Mouse (Mus musculus): ENCODE measurements around the gene Rab37. TPM values are rescaled to one million over a fixed set of nuclear protein-coding genes. Genes with fewer than 3 reads are reported as not detected.
A peak's percentile ranks its signal among the peaks of the same experiment; 100 is the strongest.

The Rab37 gene
- polyA plus RNA-seq, 1 experiment, result 44.4 TPM

- WGBS, result 88% methylated on average over 5 of the region's 5 CpGs
- no peak for TF ChIP-seq CTCF (IDR thresholded peaks at IDR 0.05; ENCODE audit: borderline replicate concordance, insufficient read depth, low read depth, low read length)
- no peak for TF ChIP-seq POLR2A (IDR thresholded peaks at IDR 0.05; ENCODE audit: borderline replicate concordance, insufficient read depth, low read length)
- DNase-seq, result no peak
Measured at GRCm38 (mm10) chr11:115078680-115079079, 12.6 kb upstream of the Rab37 start.

DNA sequence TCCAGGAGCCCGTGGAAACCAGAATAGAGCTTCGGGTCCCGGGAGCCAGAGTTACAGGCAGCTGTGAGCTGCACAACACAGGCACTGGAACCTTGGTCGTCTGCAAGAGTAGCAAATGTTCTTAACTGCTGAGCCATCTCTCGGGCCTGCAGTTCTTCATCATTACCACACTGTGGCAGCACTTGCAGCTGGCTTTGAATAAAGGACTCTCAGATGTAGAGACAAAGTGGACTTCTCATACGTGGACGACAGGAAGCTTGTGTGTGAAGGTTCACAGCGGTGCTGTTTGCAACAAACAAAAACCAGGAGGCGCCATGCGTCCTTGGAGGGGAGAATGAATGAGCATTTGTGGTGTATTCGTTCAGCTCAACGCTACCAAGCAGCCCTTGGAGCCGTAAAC is 10.3 kb upstream of the Rab37 start:
- no peak overlapping the region for H3K4me3 ChIP-seq (replicated peaks; ENCODE audit: insufficient read depth, low read depth, low read length)
- peak; percentile 78 for DNase-seq
- no peaks in the 10 kb centered on the region for H3K27me3 ChIP-seq (ENCODE audit: control insufficient read depth, insufficient read depth, low read length)
- 34% methylated on average over 13 of the region's 13 CpGs for whole genome bisulfite sequencing
- TF ChIP-seq POLR2A (IDR thresholded peaks at IDR 0.05; ENCODE audit: borderline replicate concordance, insufficient read depth, low read length), result no peak
- peak; percentile 79 for TF ChIP-seq CTCF (IDR thresholded peaks at IDR 0.05; ENCODE audit: borderline replicate concordance, insufficient read depth, low read depth, low read length)
- H3K27ac ChIP-seq (ENCODE audit: insufficient read depth, low read length), result no peak overlapping the region
- H3K4me1 ChIP-seq (ENCODE audit: control insufficient read depth, insufficient read depth, low read length), result peaks cover 15% of the 10 kb centered on the region

More at GRCm38 (mm10) chr11:115078680-115079079, 12.6 kb upstream of the Rab37 start:
- Histone ChIP-seq H3K4me1 (ENCODE audit: control insufficient read depth, insufficient read depth, low read length) (peaks cover 2% of the 10 kb centered on the region; the same call in 1 of the 2 replicates), H3K27me3 (ENCODE audit: control insufficient read depth, insufficient read depth, low read length) (no peaks in the 10 kb centered on the region), H3K27ac (ENCODE audit: insufficient read depth, low read length) (no peak overlapping the region), H3K4me3 (replicated peaks; ENCODE audit: insufficient read depth, low read depth, low read length) (no peak overlapping the region)

GRCm38 (mm10) chr11:115081373-115081772 is 9.9 kb upstream of the Rab37 start:
- peaks cover 15% of the 10 kb centered on the region for H3K4me1 ChIP-seq (ENCODE audit: control insufficient read depth, insufficient read depth, low read length)

GRCm38 (mm10) chr11:115082196-115082595 is 9.0 kb upstream of the Rab37 start:
- DNase-seq, result no peak
- peaks cover 15% of the 10 kb centered on the region for H3K4me1 ChIP-seq (ENCODE audit: control insufficient read depth, insufficient read depth, low read length)
- no peak overlapping the region for H3K4me3 ChIP-seq (replicated peaks; ENCODE audit: insufficient read depth, low read depth, low read length)
- H3K27me3 ChIP-seq (ENCODE audit: control insufficient read depth, insufficient read depth, low read length), result no peaks in the 10 kb centered on the region
- no peak overlapping the region for H3K27ac ChIP-seq (ENCODE audit: insufficient read depth, low read length)
- no peak for TF ChIP-seq POLR2A (IDR thresholded peaks at IDR 0.05; ENCODE audit: borderline replicate concordance, insufficient read depth, low read length)
- TF ChIP-seq CTCF (IDR thresholded peaks at IDR 0.05; ENCODE audit: borderline replicate concordance, insufficient read depth, low read depth, low read length), result no peak
- 62% methylated on average over 6 of the region's 6 CpGs for WGBS

More at GRCm38 (mm10) chr11:115081373-115081772, 9.9 kb upstream of the Rab37 start:
- WGBS, result 65% methylated on average over 3 of the region's 3 CpGs
- DNase-seq, result no peak
- Histone ChIP-seq H3K4me3 (replicated peaks; ENCODE audit: insufficient read depth, low read depth, low read length) (no peak overlapping the region), H3K27ac (ENCODE audit: insufficient read depth, low read length) (no peak overlapping the region), H3K27me3 (ENCODE audit: control insufficient read depth, insufficient read depth, low read length) (no peaks in the 10 kb centered on the region)
- no peak for TF ChIP-seq POLR2A (IDR thresholded peaks at IDR 0.05; ENCODE audit: borderline replicate concordance, insufficient read depth, low read length)
- no peak; the same call in 1 of the 2 replicates for TF ChIP-seq CTCF (IDR thresholded peaks at IDR 0.05; ENCODE audit: borderline replicate concordance, insufficient read depth, low read depth, low read length)

DNA sequence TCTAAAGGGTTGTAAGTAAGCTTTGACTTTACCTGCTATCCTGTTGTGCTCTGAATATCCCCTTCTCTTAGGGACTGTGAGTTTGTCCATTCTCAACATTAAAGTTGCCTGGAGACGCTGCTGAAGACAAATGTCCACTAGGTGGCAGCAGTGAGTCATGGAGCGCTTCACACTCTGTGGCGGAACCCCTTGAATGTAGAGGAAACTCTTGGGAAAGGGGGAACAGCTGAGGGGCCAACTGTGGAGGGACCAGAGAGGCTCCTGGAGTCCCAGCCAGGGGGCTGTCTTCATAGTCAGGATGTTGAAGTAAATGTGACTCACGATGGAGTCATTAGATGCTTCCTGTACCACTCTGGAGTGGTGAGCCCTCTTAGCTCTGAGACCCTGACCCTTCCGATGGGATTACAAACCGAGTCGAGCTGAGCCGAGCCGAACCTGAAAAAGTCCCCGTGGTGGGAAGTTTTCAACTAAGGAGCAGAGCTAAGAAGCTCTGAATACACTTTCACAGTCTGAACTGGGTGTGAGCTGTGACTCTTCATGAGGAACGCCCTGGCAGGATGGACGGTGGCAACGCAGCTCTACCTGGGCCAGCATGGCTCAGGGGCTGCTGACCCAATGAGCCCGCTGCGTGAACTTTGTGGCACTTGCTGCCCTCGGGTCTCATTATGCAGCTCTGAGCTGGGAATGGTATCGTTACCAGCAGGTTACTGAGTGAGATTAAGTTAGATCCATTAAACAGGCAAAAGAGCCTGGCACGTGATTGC is 7.7 kb upstream of the Rab37 start:
- peaks cover 15% of the 10 kb centered on the region for H3K4me1 ChIP-seq (ENCODE audit: control insufficient read depth, insufficient read depth, low read length)
- peak; percentile 79 to 81 for DNase-seq
- TF ChIP-seq CTCF (IDR thresholded peaks at IDR 0.05; ENCODE audit: borderline replicate concordance, insufficient read depth, low read depth, low read length), result peak; percentile 88
- no peak for TF ChIP-seq POLR2A (IDR thresholded peaks at IDR 0.05; ENCODE audit: borderline replicate concordance, insufficient read depth, low read length)
- no peaks in the 10 kb centered on the region for H3K27me3 ChIP-seq (ENCODE audit: control insufficient read depth, insufficient read depth, low read length)
- WGBS, result 45% methylated on average over 18 of the region's 18 CpGs
- no peak overlapping the region for H3K27ac ChIP-seq (ENCODE audit: insufficient read depth, low read length)
- H3K4me3 ChIP-seq (replicated peaks; ENCODE audit: insufficient read depth, low read depth, low read length), result no peak overlapping the region

GRCm38 (mm10) chr11:115084595-115084994 is 6.6 kb upstream of the Rab37 start:
- 21% methylated on average over 12 of the region's 12 CpGs for WGBS
- DNase-seq, result peak in 1 of 2 experiments; percentile 59
- Histone ChIP-seq H3K27ac (ENCODE audit: insufficient read depth, low read length) (no peak overlapping the region), H3K27me3 (ENCODE audit: control insufficient read depth, insufficient read depth, low read length) (no peaks in the 10 kb centered on the region), H3K4me3 (replicated peaks; ENCODE audit: insufficient read depth, low read depth, low read length) (no peak overlapping the region), H3K4me1 (ENCODE audit: control insufficient read depth, insufficient read depth, low read length) (peaks cover 15% of the 10 kb centered on the region)
- TF ChIP-seq POLR2A (IDR thresholded peaks at IDR 0.05; ENCODE audit: borderline replicate concordance, insufficient read depth, low read length) (no peak), CTCF (IDR thresholded peaks at IDR 0.05; ENCODE audit: borderline replicate concordance, insufficient read depth, low read depth, low read length) (no peak)

GRCm38 (mm10) chr11:115085064-115085463 is 6.2 kb upstream of the Rab37 start:
- Histone ChIP-seq H3K4me1 (ENCODE audit: control insufficient read depth, insufficient read depth, low read length) (peaks cover 15% of the 10 kb centered on the region), H3K27me3 (ENCODE audit: control insufficient read depth, insufficient read depth, low read length) (no peaks in the 10 kb centered on the region), H3K4me3 (replicated peaks; ENCODE audit: insufficient read depth, low read depth, low read length) (no peak overlapping the region), H3K27ac (ENCODE audit: insufficient read depth, low read length) (no peak overlapping the region)
- TF ChIP-seq CTCF (IDR thresholded peaks at IDR 0.05; ENCODE audit: borderline replicate concordance, insufficient read depth, low read depth, low read length), result no peak
- TF ChIP-seq POLR2A (IDR thresholded peaks at IDR 0.05; ENCODE audit: borderline replicate concordance, insufficient read depth, low read length), result no peak
- no peak for DNase-seq
- WGBS, result 51% methylated on average over 8 of the region's 8 CpGs

DNA sequence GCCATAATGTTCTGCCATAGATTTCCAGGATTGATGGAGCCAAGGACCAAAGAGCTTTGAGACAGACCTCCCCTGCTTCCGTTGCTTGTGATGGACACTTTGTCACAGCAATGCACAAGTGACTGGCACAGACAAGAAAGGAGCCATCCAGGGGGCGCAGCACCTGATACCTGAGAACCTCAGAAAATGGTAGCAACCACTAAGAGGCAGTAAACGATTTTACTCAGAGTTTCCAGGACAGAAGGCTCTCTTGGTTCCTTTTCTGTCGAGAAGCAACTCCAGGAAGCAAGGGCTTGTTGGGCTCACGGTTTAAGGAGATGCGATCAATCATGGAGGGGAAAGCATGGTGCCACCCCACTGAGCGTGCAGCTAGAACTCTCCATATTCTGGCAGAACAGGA is 5.0 kb upstream of the Rab37 start:
- 82% methylated on average over 7 of the region's 7 CpGs for WGBS

More for the DNA sequence above, 5.0 kb upstream of the Rab37 start:
- no peak for DNase-seq
- H3K27me3 ChIP-seq (ENCODE audit: control insufficient read depth, insufficient read depth, low read length), result no peaks in the 10 kb centered on the region
- no peak for TF ChIP-seq CTCF (IDR thresholded peaks at IDR 0.05; ENCODE audit: borderline replicate concordance, insufficient read depth, low read depth, low read length)
- TF ChIP-seq POLR2A (IDR thresholded peaks at IDR 0.05; ENCODE audit: borderline replicate concordance, insufficient read depth, low read length), result no peak
- H3K4me1 ChIP-seq (ENCODE audit: control insufficient read depth, insufficient read depth, low read length), result peaks cover 15% of the 10 kb centered on the region
- no peak overlapping the region for H3K4me3 ChIP-seq (replicated peaks; ENCODE audit: insufficient read depth, low read depth, low read length)
- H3K27ac ChIP-seq (ENCODE audit: insufficient read depth, low read length), result no peak overlapping the region
